Mouse (Mus musculus): ENCODE measurements around the gene Mvb12b. TPM values are rescaled to one million over a fixed set of nuclear protein-coding genes. Genes with fewer than 3 reads are reported as not detected.

Gene Mvb12b
- polyA plus RNA-seq, 1 experiment from 2014 or later: 65.0 TPM

GRCm38 (mm10) chr2:33817663-33818346 lies 69.9 kb downstream of the Mvb12b start:
- no peak overlapping the region for H3K4me2 ChIP-seq
- peaks cover 39% of the 10 kb centered on the region for H3K36me3 ChIP-seq
- H3K9ac ChIP-seq: peak overlapping the region; percentile 24; the same call in 1 of the 2 replicates
- no peaks in the 10 kb centered on the region for H3K9me3 ChIP-seq
- WGBS: 75% methylated on average over 9 of the region's 9 CpGs
- H3K27ac ChIP-seq: peak overlapping the region; percentile 44; the same call in 1 of the 2 replicates
- no peak for ATAC-seq (ENCODE audit: low FRiP score)
- no peak overlapping the region for H3K4me3 ChIP-seq
- H3K27me3 ChIP-seq: no peaks in the 10 kb centered on the region
- peaks cover 58% of the 10 kb centered on the region for H3K4me1 ChIP-seq (replicated peaks)

- peaks cover 59% of the 10 kb centered on the region for H3K4me1 ChIP-seq (replicated peaks)
- H3K9ac ChIP-seq: no peak overlapping the region
- no peak overlapping the region for H3K4me2 ChIP-seq
- H3K27me3 ChIP-seq: no peaks in the 10 kb centered on the region
- no peaks in the 10 kb centered on the region for H3K9me3 ChIP-seq
- no peak overlapping the region for H3K4me3 ChIP-seq
- ATAC-seq (ENCODE audit: low FRiP score): no peak
- WGBS: 78% methylated on average over 4 of the region's 4 CpGs
- peak overlapping the region; percentile 72; the same call in 1 of the 2 replicates for H3K27ac ChIP-seq
- H3K36me3 ChIP-seq: peaks cover 39% of the 10 kb centered on the region
Observed at GRCm38 (mm10) chr2:33817080-33817479, 70.7 kb downstream of the Mvb12b start.

GRCm38 (mm10) chr2:33814581-33814980 lies 73.2 kb downstream of the Mvb12b start:
- WGBS: 57% methylated on average over 8 of the region's 8 CpGs
- H3K4me3 ChIP-seq: no peak overlapping the region
- no peak for ATAC-seq (ENCODE audit: low FRiP score)
- H3K27me3 ChIP-seq: no peaks in the 10 kb centered on the region
- H3K27ac ChIP-seq: peak overlapping the region; percentile 40
- H3K9ac ChIP-seq: peak overlapping the region; percentile 24; the same call in 1 of the 2 replicates
- peaks cover 81% of the 10 kb centered on the region for H3K4me1 ChIP-seq (replicated peaks)
- no peak overlapping the region for H3K4me2 ChIP-seq
- H3K9me3 ChIP-seq: no peaks in the 10 kb centered on the region
- H3K36me3 ChIP-seq: peaks cover 25% of the 10 kb centered on the region

GRCm38 (mm10) chr2:33813501-33814240 lies 74.1 kb downstream of the Mvb12b start:
- Histone ChIP-seq H3K4me3 (no peak overlapping the region), H3K9ac (no peak overlapping the region), H3K4me1 (replicated peaks) (peaks cover 90% of the 10 kb centered on the region), H3K4me2 (no peak overlapping the region), H3K27ac (peak overlapping the region; percentile 53; the same call in 1 of the 2 replicates), H3K27me3 (no peaks in the 10 kb centered on the region), H3K36me3 (peaks cover 16% of the 10 kb centered on the region), H3K9me3 (no peaks in the 10 kb centered on the region)
- WGBS: 45% methylated on average over 8 of the region's 8 CpGs
- ATAC-seq (ENCODE audit: low FRiP score): no peak

GRCm38 (mm10) chr2:33812980-33813379 lies 74.8 kb downstream of the Mvb12b start:
- no peak for ATAC-seq (ENCODE audit: low FRiP score)
- no peak overlapping the region for H3K4me2 ChIP-seq
- H3K4me1 ChIP-seq (replicated peaks): peaks cover 88% of the 10 kb centered on the region
- H3K36me3 ChIP-seq: peaks cover 11% of the 10 kb centered on the region
- no peak overlapping the region for H3K9ac ChIP-seq
- WGBS: 56% methylated on average over 11 of the region's 11 CpGs
- no peak overlapping the region for H3K4me3 ChIP-seq
- H3K9me3 ChIP-seq: no peaks in the 10 kb centered on the region
- peak overlapping the region; percentile 60 for H3K27ac ChIP-seq
- no peaks in the 10 kb centered on the region for H3K27me3 ChIP-seq

GRCm38 (mm10) chr2:33811349-33811890 lies 76.3 kb downstream of the Mvb12b start:
- WGBS: 47% methylated on average over 17 of the region's 17 CpGs
- Histone ChIP-seq H3K9me3 (no peaks in the 10 kb centered on the region), H3K4me1 (replicated peaks) (peaks cover 79% of the 10 kb centered on the region), H3K4me2 (no peak overlapping the region), H3K4me3 (no peak overlapping the region), H3K9ac (no peak overlapping the region), H3K36me3 (peaks cover 9% of the 10 kb centered on the region; the same call in 1 of the 2 replicates), H3K27ac (peak overlapping the region; percentile 85), H3K27me3 (no peaks in the 10 kb centered on the region)
- peak; percentile 47; the same call in 1 of the 2 replicates for ATAC-seq (ENCODE audit: low FRiP score)

- H3K9ac ChIP-seq: no peak overlapping the region
Observed at GRCm38 (mm10) chr2:33809081-33809480, 78.7 kb downstream of the Mvb12b start.

GRCm38 (mm10) chr2:33808032-33808431 lies 79.7 kb downstream of the Mvb12b start:
- peaks cover 68% of the 10 kb centered on the region for H3K4me1 ChIP-seq (replicated peaks)
- H3K4me3 ChIP-seq: no peak overlapping the region
- H3K27me3 ChIP-seq: no peaks in the 10 kb centered on the region
- no peak for ATAC-seq (ENCODE audit: low FRiP score)
- H3K36me3 ChIP-seq: peaks cover 12% of the 10 kb centered on the region
- WGBS: 94% methylated on average over 5 of the region's 5 CpGs
- no peak overlapping the region for H3K9ac ChIP-seq
- no peak overlapping the region for H3K4me2 ChIP-seq
- no peaks in the 10 kb centered on the region for H3K9me3 ChIP-seq
- H3K27ac ChIP-seq: 0 out of 2 replicates have a peak overlapping the region, but pooled peaks have one; percentile 24

More at GRCm38 (mm10) chr2:33809081-33809480, 78.7 kb downstream of the Mvb12b start:
- peaks cover 9% of the 10 kb centered on the region; the same call in 1 of the 2 replicates for H3K36me3 ChIP-seq
- H3K4me3 ChIP-seq: no peak overlapping the region
- H3K9me3 ChIP-seq: no peaks in the 10 kb centered on the region
- WGBS: 77% methylated on average over 3 of the region's 3 CpGs
- no peaks in the 10 kb centered on the region for H3K27me3 ChIP-seq
- peaks cover 70% of the 10 kb centered on the region for H3K4me1 ChIP-seq (replicated peaks)
- 0 out of 2 replicates have a peak, but pooled peaks have one; percentile 11 for ATAC-seq (ENCODE audit: low FRiP score)
- no peak overlapping the region for H3K4me2 ChIP-seq
- peak overlapping the region; percentile 85 for H3K27ac ChIP-seq

- Histone ChIP-seq H3K4me3 (no peak overlapping the region), H3K9me3 (no peaks in the 10 kb centered on the region), H3K36me3 (peaks cover 34% of the 10 kb centered on the region), H3K4me2 (no peak overlapping the region), H3K27ac (peak overlapping the region; percentile 59), H3K9ac (no peak overlapping the region), H3K4me1 (replicated peaks) (peaks cover 62% of the 10 kb centered on the region), H3K27me3 (no peaks in the 10 kb centered on the region)
- WGBS: 76% methylated on average over 11 of the region's 11 CpGs
- ATAC-seq (ENCODE audit: low FRiP score): no peak
Observed at GRCm38 (mm10) chr2:33805640-33806039, 82.1 kb downstream of the Mvb12b start.

- H3K9ac ChIP-seq: no peak overlapping the region
- H3K4me2 ChIP-seq: no peak overlapping the region
- H3K36me3 ChIP-seq: peaks cover 50% of the 10 kb centered on the region
- no peak overlapping the region for H3K4me3 ChIP-seq
- H3K27ac ChIP-seq: no peak overlapping the region
- ATAC-seq (ENCODE audit: low FRiP score): no peak
- peaks cover 43% of the 10 kb centered on the region for H3K4me1 ChIP-seq (replicated peaks)
- 82% methylated on average over 4 of the region's 4 CpGs for WGBS
- no peaks in the 10 kb centered on the region for H3K27me3 ChIP-seq
- no peaks in the 10 kb centered on the region for H3K9me3 ChIP-seq
Observed at GRCm38 (mm10) chr2:33803717-33804214, 84.0 kb downstream of the Mvb12b start.

GRCm38 (mm10) chr2:33803083-33803615 lies 84.6 kb downstream of the Mvb12b start:
- H3K4me2 ChIP-seq: no peak overlapping the region
- no peak overlapping the region for H3K4me3 ChIP-seq
- no peaks in the 10 kb centered on the region for H3K27me3 ChIP-seq
- no peaks in the 10 kb centered on the region for H3K9me3 ChIP-seq
- peaks cover 54% of the 10 kb centered on the region for H3K36me3 ChIP-seq
- no peak overlapping the region for H3K9ac ChIP-seq
- ATAC-seq (ENCODE audit: low FRiP score): no peak
- H3K27ac ChIP-seq: no peak overlapping the region
- WGBS: 84% methylated on average over 12 of the region's 12 CpGs
- H3K4me1 ChIP-seq (replicated peaks): peaks cover 46% of the 10 kb centered on the region

- Histone ChIP-seq H3K36me3 (peaks cover 48% of the 10 kb centered on the region), H3K27ac (no peak overlapping the region; the same call in 1 of the 2 replicates), H3K4me3 (no peak overlapping the region), H3K27me3 (no peaks in the 10 kb centered on the region), H3K9ac (no peak overlapping the region), H3K9me3 (no peaks in the 10 kb centered on the region), H3K4me2 (no peak overlapping the region), H3K4me1 (replicated peaks) (peaks cover 56% of the 10 kb centered on the region)
- no peak for ATAC-seq (ENCODE audit: low FRiP score)
- 67% methylated on average over 13 of the region's 13 CpGs for WGBS
Observed at GRCm38 (mm10) chr2:33801760-33802159, 86.0 kb downstream of the Mvb12b start.

All from hindbrain, embryonic 13.5 days (tissue).